Mouse (Mus musculus) hindbrain, embryonic 13.5 days (tissue): Measurements from ENCODE around the gene Nme4. TPM values are rescaled to one million over a fixed set of nuclear protein-coding genes. Genes with fewer than 3 reads are reported as not detected.

Source experiments
- ATAC-seq: fragments of 200-750 bp; cut with Nextera tagmentation; 2 replicates; pipeline ENCODE4 v1.8.0; 2017; ENCODE audit warnings: moderate TSS enrichment; ENCODE audit not compliant: low FRiP score
- H3K27ac ChIP-seq: fragments of 300-500 bp; sonication (generic); 2 replicates; pipeline ENCODE4 v1.5.1; 2015; ENCODE audit warnings: inconsistent platforms, mild to moderate bottlenecking, moderate library complexity
- H3K27me3 ChIP-seq: fragments of 300-500 bp; sonication (generic); 2 replicates; pipeline ENCODE4 v1.6.1; 2015; ENCODE audit warnings: mild to moderate bottlenecking, inconsistent platforms
- H3K36me3 ChIP-seq: fragments of 300-500 bp; sonication (generic); 2 replicates; pipeline ENCODE4 v1.6.1; 2015; ENCODE audit warnings: mild to moderate bottlenecking, inconsistent platforms
- H3K4me1 ChIP-seq: fragments of 300-500 bp; sonication (generic); replicated peaks from 2 replicates; pipeline ENCODE4 v1.6.1; 2015; ENCODE audit warnings: inconsistent platforms
- H3K4me2 ChIP-seq: fragments of 300-500 bp; sonication (generic); 2 replicates; pipeline ENCODE4 v1.6.1; 2015; ENCODE audit warnings: inconsistent platforms, mild to moderate bottlenecking, moderate library complexity
- H3K4me3 ChIP-seq: fragments of 300-500 bp; sonication (generic); 2 replicates; pipeline ENCODE4 v1.5.1; 2015; ENCODE audit warnings: mild to moderate bottlenecking, inconsistent platforms
- H3K9ac ChIP-seq: fragments of 300-500 bp; sonication (generic); 2 replicates; pipeline ENCODE4 v1.6.1; 2015; ENCODE audit warnings: mild to moderate bottlenecking, inconsistent platforms
- H3K9me3 ChIP-seq: fragments of 300-500 bp; sonication (generic); 2 replicates; pipeline ENCODE4 v1.6.1; 2016; ENCODE audit warnings: inconsistent platforms
- whole genome bisulfite sequencing: fragments of 180-500 bp; shearing (Covaris S2); methylation state at CpG from one replicate; pipeline ENCODE4 v1.1.7; 2015; 5-methylcytosine and 5-hydroxymethylcytosine counted together
- polyA plus RNA-seq: library from polyadenylated mRNA; unstranded; fragments of >200 nt; fragmentation: Nextera tagmentation; extraction: Ambion mirVana; gene quantifications from 2 replicates; pipeline ENCODE4 v1.2.1, GENCODE M21; 2015

Gene Nme4
- polyA plus RNA-seq: 29.8 and 31.6 TPM in 2 replicates

DNA sequence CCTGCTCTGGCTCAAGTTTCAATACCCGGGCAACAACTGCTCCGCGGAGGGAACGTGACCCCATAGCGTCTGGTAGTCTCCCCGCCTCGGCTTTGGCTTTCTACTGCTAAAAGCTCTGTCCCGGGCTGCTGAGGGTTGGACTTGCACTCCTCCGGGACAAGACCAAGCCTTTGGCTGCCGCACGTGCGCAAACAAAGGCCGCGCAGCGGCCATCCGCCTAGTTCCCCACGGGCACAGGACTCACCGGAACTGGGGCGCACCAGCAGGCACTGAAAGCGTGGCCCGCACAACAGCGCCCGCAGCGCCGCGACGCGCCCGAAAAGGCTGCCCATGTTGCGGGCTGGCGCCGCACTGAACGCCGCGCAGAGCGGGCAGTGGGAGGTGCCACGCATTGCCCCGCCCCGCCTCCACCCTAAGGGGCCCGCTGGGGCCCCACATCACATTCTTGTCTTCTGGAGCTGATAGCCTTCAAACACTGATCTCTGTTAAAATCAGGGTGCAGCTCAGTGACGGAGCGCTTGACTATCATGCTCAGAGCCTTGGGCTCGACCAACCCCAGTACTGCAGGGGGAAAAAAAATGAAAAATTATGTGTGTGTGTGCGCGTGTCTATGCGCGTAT is at the start of gene Nme4:
Nme4 (minus strand) TSS at position 482 of the 620 bp plus-strand sequence.
- 3% methylated on average over 47 of the region's 47 CpGs for WGBS
- peaks cover 10% of the 10 kb centered on the region for H3K36me3 ChIP-seq
- H3K4me3 ChIP-seq: peak within 1 kb of the TSS; percentile 57
- H3K4me2 ChIP-seq: peak within 1 kb of the TSS; percentile 80
- peaks cover 14% of the 10 kb centered on the region for H3K4me1 ChIP-seq
- H3K27me3 ChIP-seq: no peaks in the 10 kb centered on the region
- no peaks in the 10 kb centered on the region for H3K9me3 ChIP-seq
- H3K27ac ChIP-seq: peak within 1 kb of the TSS; percentile 74
- peak within 1 kb of the TSS; percentile 82 for H3K9ac ChIP-seq
- peak; percentile 79 for ATAC-seq

DNA sequence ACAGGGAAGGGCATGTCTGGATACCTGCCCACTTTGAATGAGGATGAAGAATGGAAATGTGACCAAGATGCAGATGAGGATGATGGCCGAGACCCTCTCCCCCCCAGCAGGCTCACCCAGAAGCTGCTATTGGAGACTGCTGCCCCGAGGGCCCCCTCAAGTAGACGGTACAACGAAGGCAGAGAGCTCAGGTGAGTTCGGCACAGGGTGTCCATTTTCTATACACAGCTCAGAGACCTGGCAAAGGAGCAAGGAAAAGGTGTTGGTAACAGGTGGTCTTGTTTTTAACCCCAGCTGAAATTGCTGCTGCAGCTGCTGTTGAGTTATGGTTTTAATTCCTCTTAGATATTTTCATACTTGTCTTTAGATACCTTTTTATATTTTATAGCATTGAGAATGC is 48.0 kb upstream of the Nme4 start:
- no peak overlapping the region for H3K27ac ChIP-seq
- no peak overlapping the region for H3K9ac ChIP-seq
- no peak for ATAC-seq
- no peaks in the 10 kb centered on the region for H3K27me3 ChIP-seq
- WGBS: 95% methylated on average over 5 of the region's 5 CpGs
- peaks cover 49% of the 10 kb centered on the region for H3K36me3 ChIP-seq
- no peak overlapping the region for H3K4me2 ChIP-seq
- no peak overlapping the region for H3K4me3 ChIP-seq
- peaks cover 17% of the 10 kb centered on the region for H3K4me1 ChIP-seq
- no peaks in the 10 kb centered on the region for H3K9me3 ChIP-seq

- Histone ChIP-seq H3K27ac (no peak overlapping the region), H3K4me2 (no peak overlapping the region), H3K9me3 (no peaks in the 10 kb centered on the region), H3K4me1 (peaks cover 22% of the 10 kb centered on the region), H3K36me3 (peaks cover 47% of the 10 kb centered on the region), H3K9ac (no peak overlapping the region), H3K4me3 (no peak overlapping the region), H3K27me3 (no peaks in the 10 kb centered on the region)
- WGBS: 91% methylated on average over 4 of the region's 4 CpGs
- no peak for ATAC-seq
Observed at GRCm38 (mm10) chr17:26142796-26143195, 47.4 kb upstream of the Nme4 start.

- under 1% methylated on average over 47 of the region's 58 CpGs for WGBS
- Histone ChIP-seq H3K9ac (peak overlapping the region; percentile 99), H3K4me2 (peak overlapping the region; percentile 89), H3K4me1 (peaks cover 24% of the 10 kb centered on the region), H3K27ac (peak overlapping the region; percentile 96), H3K4me3 (peak overlapping the region; percentile 95), H3K36me3 (peaks cover 15% of the 10 kb centered on the region), H3K27me3 (no peaks in the 10 kb centered on the region), H3K9me3 (no peaks in the 10 kb centered on the region)
- peak; percentile 79 for ATAC-seq
Observed at GRCm38 (mm10) chr17:26138901-26139381, 43.5 kb upstream of the Nme4 start.

- Histone ChIP-seq H3K36me3 (peaks cover 9% of the 10 kb centered on the region), H3K27ac (peak within 1 kb of the TSS; percentile 96), H3K4me3 (peak within 1 kb of the TSS; percentile 95), H3K4me1 (peaks cover 24% of the 10 kb centered on the region), H3K9me3 (no peaks in the 10 kb centered on the region), H3K9ac (peak within 1 kb of the TSS; percentile 99), H3K4me2 (peak within 1 kb of the TSS; percentile 89), H3K27me3 (no peaks in the 10 kb centered on the region)
- ATAC-seq: peak; percentile 97
- WGBS: under 1% methylated on average over 42 of the region's 42 CpGs
Observed at GRCm38 (mm10) chr17:26138239-26138836, 42.9 kb upstream of the Nme4 start, which contains the start of gene Axin1. Gene Axin1, plus strand, starts transcription at chr17:26138688.

DNA sequence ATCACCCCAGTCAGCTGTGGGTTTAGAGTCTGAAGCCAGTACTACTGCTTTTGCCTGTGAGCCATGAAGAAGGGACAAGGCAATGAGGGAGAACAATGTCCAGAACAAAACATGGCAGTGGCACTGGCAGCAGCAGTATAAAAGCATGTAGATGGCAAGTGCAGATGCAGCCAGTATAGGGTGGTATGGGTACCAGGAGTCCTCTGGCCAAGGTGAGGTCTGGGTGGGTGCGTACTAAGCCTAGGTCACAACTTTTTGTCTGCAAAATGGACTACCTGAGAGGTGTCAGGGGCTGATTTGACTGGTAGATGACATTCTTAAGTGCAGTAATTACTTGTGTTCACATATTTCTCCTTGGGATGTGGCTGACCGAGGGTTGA is 42.3 kb upstream of the Nme4 start:
- Histone ChIP-seq H3K27me3 (no peaks in the 10 kb centered on the region), H3K4me3 (peak overlapping the region; percentile 95), H3K36me3 (peaks cover 3% of the 10 kb centered on the region), H3K4me2 (peak overlapping the region; percentile 89), H3K27ac (peak overlapping the region; percentile 96), H3K9me3 (no peaks in the 10 kb centered on the region), H3K9ac (peak overlapping the region; percentile 99), H3K4me1 (peaks cover 24% of the 10 kb centered on the region)
- ATAC-seq: no peak; the same call in 1 of the 2 replicates
- WGBS: 88% methylated on average over 2 of the region's 2 CpGs

- Histone ChIP-seq H3K4me1 (peaks cover 24% of the 10 kb centered on the region), H3K27me3 (no peaks in the 10 kb centered on the region), H3K4me2 (no peak overlapping the region; the same call in 1 of the 2 replicates), H3K4me3 (no peak overlapping the region), H3K9ac (no peak overlapping the region), H3K36me3 (peaks cover 4% of the 10 kb centered on the region), H3K9me3 (no peaks in the 10 kb centered on the region), H3K27ac (no peak overlapping the region)
- no peak for ATAC-seq
- 87% methylated on average over 11 of the region's 11 CpGs for WGBS
Observed at GRCm38 (mm10) chr17:26137106-26137750, 41.8 kb upstream of the Nme4 start.

- Histone ChIP-seq H3K27ac (no peak overlapping the region), H3K27me3 (no peaks in the 10 kb centered on the region), H3K4me2 (no peak overlapping the region), H3K36me3 (peaks cover 53% of the 10 kb centered on the region), H3K4me1 (peaks cover 6% of the 10 kb centered on the region; the same call in 1 of the 2 replicates), H3K4me3 (no peak overlapping the region), H3K9me3 (no peaks in the 10 kb centered on the region), H3K9ac (no peak overlapping the region)
- WGBS: 88% methylated on average over 18 of the region's 18 CpGs
- ATAC-seq: no peak
Observed at GRCm38 (mm10) chr17:26131856-26132853, 36.8 kb upstream of the Nme4 start.

DNA sequence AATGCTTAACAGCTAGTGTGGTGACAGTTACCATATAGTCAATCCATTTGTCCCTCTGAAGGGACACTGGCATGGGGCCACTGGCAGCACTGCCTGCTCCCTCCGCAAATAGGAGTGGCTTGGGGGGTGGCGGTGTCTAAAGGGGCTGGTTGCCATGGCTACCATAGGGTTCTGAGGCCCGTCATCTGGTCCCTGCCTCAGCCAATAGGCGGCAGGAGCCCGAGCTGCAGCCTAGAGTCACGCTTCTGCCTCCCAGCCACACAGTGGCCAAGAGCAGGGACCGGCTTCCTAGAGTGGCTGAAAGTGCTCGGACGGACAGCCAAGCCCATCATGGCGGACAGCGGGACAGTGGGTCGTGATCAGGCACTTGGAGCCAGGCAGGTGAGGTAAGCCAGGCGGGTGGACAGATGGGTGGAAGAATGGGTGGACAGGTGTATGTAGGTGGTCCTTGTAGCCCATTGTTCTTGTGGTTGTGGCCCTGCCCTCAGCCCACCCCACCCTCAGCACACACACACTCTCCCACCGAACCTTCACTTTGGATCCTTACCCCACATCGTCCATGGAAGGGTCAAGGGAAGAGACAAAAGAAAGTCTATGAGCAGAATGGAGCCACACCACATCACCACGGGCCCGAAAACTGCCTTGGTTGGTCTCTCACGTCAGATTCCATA is 35.8 kb upstream of the Nme4 start:
- Histone ChIP-seq H3K27ac (peak overlapping the region; percentile 2; the same call in 1 of the 2 replicates), H3K27me3 (no peaks in the 10 kb centered on the region), H3K9me3 (no peaks in the 10 kb centered on the region), H3K4me3 (no peak overlapping the region), H3K4me1 (peaks cover 6% of the 10 kb centered on the region; the same call in 1 of the 2 replicates), H3K4me2 (no peak overlapping the region), H3K36me3 (peaks cover 63% of the 10 kb centered on the region), H3K9ac (no peak overlapping the region)
- WGBS: 76% methylated on average over 18 of the region's 18 CpGs
- no peak for ATAC-seq

DNA sequence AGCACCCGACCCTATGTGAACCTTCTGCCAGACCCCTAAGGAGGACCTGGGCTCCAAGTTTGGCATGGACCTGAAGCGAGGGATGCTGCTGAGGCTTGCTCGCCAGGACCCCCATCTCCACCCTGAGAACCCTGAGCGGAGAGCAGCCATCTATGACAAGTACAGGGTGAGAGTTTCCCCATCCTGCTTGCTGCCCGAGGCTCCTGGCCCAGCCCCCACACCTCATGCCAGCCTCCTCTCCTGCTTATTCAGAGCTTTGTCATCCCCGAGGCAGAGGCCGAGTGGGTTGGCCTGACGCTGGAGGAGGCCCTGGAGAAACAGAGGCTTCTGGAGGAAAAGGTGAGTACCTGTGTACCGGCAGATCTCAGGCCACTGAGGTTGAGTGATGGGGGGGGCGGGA is 29.8 kb upstream of the Nme4 start:
- Histone ChIP-seq H3K9ac (no peak overlapping the region), H3K36me3 (peaks cover 51% of the 10 kb centered on the region), H3K9me3 (no peaks in the 10 kb centered on the region), H3K4me3 (no peak overlapping the region), H3K4me2 (no peak overlapping the region), H3K4me1 (peaks cover 27% of the 10 kb centered on the region), H3K27me3 (0 out of 2 replicates have a peak, but pooled peaks cover 4% of the 10 kb centered on the region), H3K27ac (no peak overlapping the region)
- 93% methylated on average over 10 of the region's 10 CpGs for WGBS
- ATAC-seq: no peak

DNA sequence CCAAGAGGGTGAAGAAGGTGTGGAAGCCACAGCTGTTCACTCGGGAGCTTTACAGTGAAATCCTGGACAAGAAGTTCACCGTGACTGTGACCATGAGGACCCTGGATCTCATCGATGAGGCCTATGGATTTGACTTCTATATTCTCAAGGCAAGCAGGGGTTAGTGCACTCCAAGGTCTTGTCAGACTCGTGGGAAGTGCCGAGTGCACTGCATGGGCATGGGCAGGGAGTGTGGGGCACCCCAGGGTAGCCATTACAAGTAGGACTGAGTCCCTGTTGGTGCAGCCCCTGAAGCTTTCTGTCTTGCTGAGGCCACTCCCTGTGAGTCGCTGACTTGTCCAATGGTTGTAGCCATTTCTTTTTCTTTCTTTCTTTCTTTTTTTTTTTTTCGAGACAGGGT is 29.2 kb upstream of the Nme4 start:
- no peaks in the 10 kb centered on the region for H3K9me3 ChIP-seq
- H3K27ac ChIP-seq: no peak overlapping the region
- peaks cover 45% of the 10 kb centered on the region for H3K36me3 ChIP-seq
- peaks cover 30% of the 10 kb centered on the region for H3K4me1 ChIP-seq
- ATAC-seq: no peak
- peak overlapping the region; percentile 90; the same call in 1 of the 2 replicates for H3K9ac ChIP-seq
- H3K4me2 ChIP-seq: peak overlapping the region; percentile 89
- 87% methylated on average over 7 of the region's 7 CpGs for WGBS
- 0 out of 2 replicates have a peak, but pooled peaks cover 4% of the 10 kb centered on the region for H3K27me3 ChIP-seq
- H3K4me3 ChIP-seq: peak overlapping the region; percentile 92
